Mouse (Mus musculus) layer of hippocampus, adult 9-11 months (tissue): Measurements from ENCODE around the gene Raph1.

Experiments used
- DNase-seq: peaks from one replicate; pipeline ENCODE4 v3.0.0; 2022

The Raph1 gene

DNA sequence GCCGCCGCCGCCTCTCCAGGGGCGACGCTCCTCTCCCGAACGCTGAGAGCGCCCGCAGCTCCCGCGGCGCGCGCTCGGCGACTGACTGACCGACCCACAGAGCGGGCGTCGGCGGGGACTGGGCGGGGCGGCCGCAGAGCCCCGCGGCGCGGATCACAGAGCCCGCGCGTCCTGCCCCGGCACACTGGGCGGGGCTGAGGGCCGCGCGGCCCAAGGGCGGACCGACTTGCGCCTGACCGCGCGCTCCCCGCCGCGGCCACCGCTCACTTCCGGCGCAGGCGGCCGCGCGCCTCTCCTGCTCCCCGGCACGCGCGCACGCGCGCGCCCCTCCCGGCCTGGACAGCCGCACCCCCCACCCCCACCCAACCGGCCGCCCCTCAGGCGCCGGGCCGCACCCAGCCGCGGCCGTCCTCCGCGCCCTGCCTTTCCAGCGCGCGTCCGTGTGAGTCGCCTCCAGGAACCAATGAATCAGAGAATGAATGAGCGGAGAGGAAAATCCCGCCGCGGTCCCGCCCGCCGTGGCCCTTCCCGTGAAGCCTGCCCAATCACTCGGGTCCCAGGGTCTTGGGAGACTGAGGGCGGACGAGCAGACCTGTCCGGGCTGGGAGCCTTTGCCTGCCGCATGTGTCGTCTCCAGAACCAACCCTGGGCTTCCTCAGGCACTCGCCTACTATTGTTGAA is at the start of gene Raph1:
Gene Raph1, minus strand, starts transcription at position 474 of the 681 bp plus-strand sequence.
- DNase-seq: peak; percentile 73

DNA sequence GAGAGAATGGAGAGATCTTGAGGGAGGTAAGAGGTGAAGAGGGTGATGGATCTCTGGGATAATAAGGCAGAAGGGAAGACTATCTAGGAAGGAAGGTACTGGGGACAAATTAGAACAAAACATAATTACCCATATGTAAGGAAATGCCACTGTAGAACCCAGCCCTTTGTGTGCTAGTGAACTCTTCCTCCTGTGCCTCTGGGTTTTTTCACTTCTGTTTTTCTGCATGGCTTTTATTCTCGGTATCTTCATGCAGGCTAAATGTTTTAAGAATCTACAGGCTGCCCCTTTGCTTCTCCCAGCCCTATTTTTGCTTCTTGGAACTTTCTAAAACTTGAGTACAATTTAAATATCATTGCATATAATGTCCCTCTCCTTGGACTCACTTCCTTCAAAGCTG is 48.8 kb upstream of the Raph1 start:
- no peak for DNase-seq

DNA sequence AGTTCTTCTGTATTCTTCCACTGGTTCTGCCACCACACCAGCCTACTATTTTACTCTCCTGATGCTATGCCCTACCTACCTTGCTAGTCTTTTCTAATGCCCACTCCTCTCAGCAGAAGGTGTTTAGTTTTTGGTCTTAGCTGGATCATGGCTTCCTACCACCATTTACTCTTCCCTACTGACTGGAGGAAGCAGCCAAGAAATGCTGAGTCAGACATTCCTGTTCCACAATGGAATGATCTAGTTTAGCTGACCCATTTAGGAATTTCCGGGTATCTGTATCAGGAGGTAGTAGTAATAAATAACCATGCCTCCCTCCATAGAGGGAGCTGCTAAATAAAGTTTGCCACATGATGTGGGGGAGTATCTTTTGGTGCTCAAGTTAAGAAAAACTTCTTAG is 48.0 kb upstream of the Raph1 start:
- no peak for DNase-seq

DNA sequence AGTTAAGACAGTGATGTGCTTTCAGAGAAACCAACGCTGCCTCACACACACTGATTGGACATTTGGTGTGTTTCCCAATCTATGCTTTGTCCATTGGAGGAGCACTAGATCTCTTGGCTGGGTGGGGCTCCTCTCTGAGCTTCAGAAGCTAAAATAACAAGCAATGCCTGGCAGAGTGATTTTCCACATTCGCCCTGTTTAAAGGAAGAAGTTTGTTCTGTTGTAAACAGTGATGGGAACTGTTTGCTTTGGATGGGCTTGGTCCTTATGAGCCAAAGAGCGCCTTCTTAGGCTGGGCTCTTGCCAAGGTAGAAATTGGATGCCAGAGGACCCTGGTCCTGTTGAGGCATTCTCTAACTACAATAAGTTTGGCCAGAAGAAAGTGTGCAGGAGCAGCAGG is 45.1 kb upstream of the Raph1 start:
- no peak for DNase-seq

DNA sequence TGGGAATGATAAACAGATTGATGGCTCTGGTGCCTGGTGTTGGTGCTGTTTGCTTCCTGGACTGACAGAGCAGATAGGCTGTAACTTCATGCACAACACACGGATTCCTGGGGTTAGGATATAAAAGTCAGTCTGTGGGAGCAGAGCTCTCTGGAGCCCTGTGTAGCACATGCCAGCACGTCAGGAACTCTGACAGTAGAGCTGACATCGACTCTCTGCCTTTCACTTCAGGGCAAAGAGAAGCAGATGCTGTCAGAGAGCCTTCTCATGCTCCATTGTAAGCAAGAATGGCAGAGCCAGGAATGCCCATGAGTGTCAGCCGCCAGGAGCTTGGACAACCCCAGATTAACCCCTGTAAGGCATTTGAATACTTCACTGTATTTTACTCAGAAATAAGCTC is 43.7 kb upstream of the Raph1 start:
- no peak for DNase-seq

DNA sequence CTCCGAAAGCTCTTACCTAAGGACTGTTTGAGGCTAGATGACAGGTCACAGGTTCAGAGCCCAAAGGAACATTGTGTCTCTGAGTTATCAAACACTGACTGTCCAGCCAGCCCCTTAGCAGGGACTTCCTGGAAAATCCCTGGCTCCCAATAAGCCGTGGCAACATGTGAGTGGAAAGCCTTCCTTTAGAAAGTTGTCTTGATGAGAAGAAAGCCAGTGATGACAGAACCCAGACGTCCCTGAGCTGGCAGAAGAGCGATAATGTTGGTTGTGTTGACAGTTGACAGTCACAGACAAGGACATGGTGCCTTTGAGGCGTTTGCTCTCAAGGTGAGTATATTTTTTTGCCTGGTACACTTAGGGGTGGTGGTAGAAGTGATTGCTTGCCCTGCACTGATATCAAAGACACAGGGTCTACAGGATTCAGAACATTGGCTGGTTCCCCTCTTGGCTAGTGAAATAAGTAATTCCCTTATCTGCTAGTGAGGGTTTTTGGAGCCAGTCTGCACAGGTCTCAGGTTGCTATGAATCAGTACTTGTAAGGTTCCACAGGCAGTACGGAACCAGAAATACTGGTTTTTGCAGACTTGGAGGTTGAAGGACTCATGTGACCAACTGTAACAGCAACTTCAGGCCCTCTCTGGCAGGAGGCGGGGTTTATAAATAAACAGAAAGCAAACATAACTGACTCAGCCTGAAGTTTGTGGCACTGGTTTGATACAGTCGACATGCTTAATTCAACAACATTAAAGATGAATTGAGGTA is 42.3 kb upstream of the Raph1 start:
- DNase-seq: no peak

DNA sequence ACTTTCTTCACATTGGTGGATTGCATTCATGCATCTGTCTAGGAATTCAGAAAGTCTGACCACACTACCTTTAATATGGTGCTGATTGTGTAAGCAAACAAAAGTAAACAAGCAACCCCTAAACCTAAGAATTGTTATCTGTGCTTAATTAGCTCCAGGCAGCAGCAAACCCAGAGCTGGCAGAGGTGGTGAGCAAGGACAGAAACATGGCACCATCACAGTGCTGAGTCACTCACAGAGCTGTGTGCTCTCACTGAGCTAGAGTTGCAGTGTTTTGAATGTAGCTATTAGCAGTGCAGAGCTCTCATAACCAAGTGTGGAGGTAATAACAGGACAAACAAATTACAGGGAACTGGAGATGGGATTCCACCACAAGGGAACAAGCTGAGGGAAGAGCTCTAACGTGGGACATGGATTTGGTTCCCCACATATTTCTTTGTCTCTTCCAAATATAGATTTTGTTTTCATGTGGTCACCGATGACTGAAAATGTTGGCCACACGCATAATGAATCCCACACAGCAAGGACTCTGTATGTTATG is 37.6 kb upstream of the Raph1 start:
- DNase-seq: no peak

- DNase-seq: no peak
These were observed 33.8 kb upstream of the Raph1 start for GRCm38 (mm10) chr1:60600682-60601081.

DNA sequence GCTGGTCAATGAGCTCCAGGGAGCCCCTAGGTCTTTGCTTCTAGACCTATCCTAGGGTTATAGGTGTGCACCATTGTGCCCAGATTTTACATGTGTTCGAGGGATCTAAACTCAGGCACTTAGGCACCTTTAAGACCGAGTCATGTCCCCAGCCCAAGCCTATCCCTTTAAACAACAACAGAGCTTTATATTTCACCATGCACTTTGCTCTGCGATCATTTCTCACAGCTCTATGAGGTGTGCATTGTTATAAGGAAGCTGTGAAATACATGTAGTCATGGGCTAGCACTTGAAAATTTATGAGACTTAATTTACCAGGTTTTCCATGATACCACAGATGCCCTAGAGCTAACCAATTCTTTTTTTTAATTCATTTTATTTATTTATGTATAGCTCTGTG is 33.0 kb upstream of the Raph1 start:
- DNase-seq: no peak

DNA sequence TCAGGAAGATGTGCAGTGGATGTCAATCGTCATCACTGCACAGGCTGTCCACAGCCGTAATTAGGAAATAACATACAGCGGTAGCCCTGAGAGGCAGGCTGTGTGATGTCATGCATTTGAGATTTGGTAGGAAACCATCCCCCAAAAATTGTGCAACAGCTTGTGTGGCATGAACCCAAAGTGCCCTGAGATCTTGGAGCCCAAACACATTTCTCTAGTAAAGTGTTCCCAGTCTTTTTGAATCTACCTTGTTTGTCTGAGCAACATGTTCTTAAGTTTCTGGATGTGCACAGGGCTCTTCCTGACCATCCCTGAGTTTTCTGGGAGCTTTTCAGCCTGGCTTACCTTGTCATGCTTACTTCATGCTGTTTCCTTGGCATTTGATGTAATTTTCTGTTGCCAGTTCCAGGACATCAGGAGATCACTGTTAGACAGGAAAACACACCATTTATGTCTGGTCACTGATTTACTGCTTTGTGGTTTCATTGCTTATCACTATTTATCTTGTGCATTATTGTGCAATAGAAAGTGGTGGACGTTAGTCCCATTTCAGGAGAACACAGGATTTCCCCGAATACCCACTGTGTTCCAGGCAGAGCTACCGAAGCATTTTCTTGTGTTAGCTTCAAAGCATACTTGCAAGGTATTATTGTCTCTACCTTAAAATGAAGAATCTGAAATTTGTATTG is 32.3 kb upstream of the Raph1 start:
- DNase-seq: no peak

- no peak for DNase-seq
These were observed 29.7 kb upstream of the Raph1 start for GRCm38 (mm10) chr1:60596386-60597320.

DNA sequence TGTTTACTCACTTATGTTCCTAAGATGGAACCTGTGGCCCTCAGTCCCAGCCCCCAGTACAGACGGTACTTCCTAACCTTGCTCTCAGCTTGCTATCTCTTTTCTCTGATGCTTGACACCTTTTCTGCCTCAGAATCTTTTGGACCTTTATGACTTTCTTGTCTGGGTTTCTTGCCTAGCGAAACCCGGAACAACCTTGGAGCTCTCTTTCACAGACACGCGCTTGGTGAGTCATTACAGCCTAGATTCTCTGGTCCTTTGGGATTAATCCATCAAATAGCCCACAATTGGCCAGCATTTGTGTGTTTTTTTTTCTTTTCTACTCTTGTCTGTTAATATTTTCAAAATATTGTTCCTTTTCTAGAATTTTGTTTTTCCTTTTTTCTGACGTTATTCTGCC is 26.2 kb upstream of the Raph1 start:
- no peak for DNase-seq

DNA sequence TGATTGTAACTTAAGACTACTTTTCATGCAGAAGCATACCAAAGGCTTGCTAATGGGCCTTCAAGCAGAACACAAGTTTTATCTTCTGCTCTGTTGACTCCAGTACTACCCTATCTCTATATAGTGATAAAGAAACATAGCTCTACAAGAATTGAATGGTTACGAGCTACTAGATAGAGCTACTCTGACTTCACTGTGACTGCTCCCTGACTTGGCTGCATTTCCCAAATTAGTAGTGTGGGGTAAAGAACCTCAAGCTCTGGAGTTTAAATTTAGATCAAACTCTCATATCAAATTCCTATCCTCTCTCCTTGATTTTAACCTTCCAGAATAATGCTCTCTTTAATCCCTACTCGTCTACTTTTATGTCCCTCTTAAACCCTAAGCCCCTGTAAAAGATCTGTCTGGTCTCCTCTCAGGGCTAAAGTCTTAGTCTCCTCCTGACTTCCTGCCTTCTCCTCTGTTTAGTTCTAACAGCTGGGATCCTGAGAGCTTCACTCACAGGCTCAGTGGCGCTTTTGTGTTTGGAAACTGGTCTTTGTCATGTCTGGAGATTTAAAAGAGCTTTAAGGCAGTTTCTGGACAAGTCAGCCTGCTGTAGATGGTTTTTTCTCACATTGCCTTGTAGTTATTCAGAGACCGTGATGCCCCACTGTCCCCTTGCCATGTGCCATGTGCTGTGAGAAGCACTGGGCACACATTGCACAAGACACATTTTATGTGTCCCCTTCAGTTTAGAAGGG is 22.2 kb upstream of the Raph1 start:
- DNase-seq: no peak

GRCm38 (mm10) chr1:60580990-60581389 is 14.1 kb upstream of the Raph1 start:
- DNase-seq: no peak

GRCm38 (mm10) chr1:60579886-60580285 is 13.0 kb upstream of the Raph1 start:
- DNase-seq: no peak

GRCm38 (mm10) chr1:60572699-60573098 is 5.8 kb upstream of the Raph1 start:
- DNase-seq: no peak

DNA sequence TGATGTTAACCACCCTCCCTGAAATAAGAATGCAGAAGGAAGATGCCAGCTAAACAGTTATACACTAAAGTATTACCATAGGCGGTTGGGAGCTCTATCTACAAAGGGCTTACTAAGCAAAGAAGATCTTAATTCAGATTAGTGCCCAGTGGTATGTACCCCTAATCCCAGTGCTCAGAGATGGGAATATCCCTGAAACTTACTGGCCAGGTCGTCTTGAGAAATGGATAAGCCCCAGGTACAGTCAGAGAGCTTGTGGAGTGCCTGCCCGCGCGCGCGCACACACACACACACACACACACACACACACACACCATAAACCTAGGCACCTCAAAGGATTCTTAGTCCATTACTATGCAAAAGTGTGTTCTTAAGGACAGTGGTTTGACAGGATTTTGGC is 2.8 kb upstream of the Raph1 start:
- DNase-seq: no peak

DNA sequence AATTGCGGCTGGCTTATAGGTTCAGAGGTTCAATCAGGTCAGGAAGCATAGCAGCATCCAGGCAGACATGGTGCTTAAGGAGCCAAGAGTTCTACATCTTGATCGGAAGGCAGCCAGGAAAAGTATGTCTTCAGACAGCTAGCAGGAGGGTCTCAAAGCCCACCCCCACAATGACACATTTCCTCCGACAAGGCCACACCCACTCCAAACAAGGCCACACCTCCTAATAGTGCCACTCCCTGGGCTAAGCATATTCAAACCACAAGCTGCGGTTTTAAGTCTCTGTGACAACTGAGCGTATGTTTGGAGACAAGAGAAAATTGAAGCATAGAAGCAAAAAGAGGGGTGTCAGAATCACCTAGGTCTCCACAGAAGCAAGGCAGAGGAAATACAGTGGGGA is 2.3 kb upstream of the Raph1 start:
- no peak for DNase-seq

GRCm38 (mm10) chr1:60567321-60567720 is 417 bp upstream of the Raph1 start:
- DNase-seq: no peak

- DNase-seq: peak; percentile 29
These were observed 823 bp downstream of the Raph1 start for GRCm38 (mm10) chr1:60565931-60566630.

DNA sequence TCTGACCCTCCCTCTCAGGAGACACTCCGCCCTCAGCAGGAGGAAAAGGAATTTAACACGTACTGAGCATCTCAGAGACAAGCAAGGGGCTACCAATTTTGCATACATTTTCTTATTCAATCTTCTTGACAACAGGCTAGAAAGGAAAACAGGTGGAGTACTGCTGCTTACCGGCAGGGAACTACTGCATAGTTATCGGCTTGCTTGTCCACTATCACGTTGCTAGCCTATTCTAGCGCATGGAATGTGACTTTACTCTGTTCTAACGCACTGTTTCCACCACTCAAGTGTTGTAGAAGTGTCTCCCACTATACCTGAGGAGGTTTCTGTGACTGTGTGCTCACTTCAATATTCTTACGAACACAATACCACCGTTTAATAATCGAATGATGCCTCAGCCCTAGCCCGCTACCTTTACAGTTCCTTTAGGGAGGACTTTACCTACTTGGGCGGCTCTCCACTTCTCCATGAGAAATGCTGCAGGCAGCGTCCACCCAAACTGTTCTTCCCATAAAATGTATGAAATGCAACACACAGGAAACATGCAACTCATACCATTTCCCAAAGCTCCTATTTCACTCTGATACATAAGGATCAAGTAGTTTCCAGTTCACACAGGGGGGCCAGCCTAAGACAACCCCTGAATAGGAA is 1.5 kb downstream of the Raph1 start:
- DNase-seq: no peak
